Mouse (Mus musculus): Measurements from ENCODE around the gene Atg14.
"Not testable (repeated sequence)": the region's sequence is repeated elsewhere in the genome, so short reads cannot be mapped to it uniquely, and the experiment has no call there.

Gene Atg14

GRCm38 (mm10) chr14:47570549-47570948 lies at the start of gene Atg14:
Gene Atg14 (minus strand): TSS chr14:47570649.
- ATAC-seq (ENCODE audit: insufficient number of reproducible peaks, low FRiP score, low TSS enrichment) = not testable (repeated sequence)

- ATAC-seq (ENCODE audit: insufficient number of reproducible peaks, low FRiP score, low TSS enrichment) = no peak
These were observed 48.4 kb upstream of the Atg14 start for GRCm38 (mm10) chr14:47618891-47619290.

GRCm38 (mm10) chr14:47613254-47613653 lies 42.8 kb upstream of the Atg14 start:
- no peak for ATAC-seq (ENCODE audit: insufficient number of reproducible peaks, low FRiP score, low TSS enrichment)

- peak; percentile 66; the same call in 1 of the 2 replicates for ATAC-seq (ENCODE audit: insufficient number of reproducible peaks, low FRiP score, low TSS enrichment)
These were observed 27.5 kb upstream of the Atg14 start for GRCm38 (mm10) chr14:47597942-47598388.

- no peak for ATAC-seq (ENCODE audit: insufficient number of reproducible peaks, low FRiP score, low TSS enrichment)
These were observed 24.1 kb upstream of the Atg14 start for GRCm38 (mm10) chr14:47594426-47595103.

GRCm38 (mm10) chr14:47590391-47590975 lies 20.0 kb upstream of the Atg14 start:
- no peak for ATAC-seq (ENCODE audit: insufficient number of reproducible peaks, low FRiP score, low TSS enrichment)

GRCm38 (mm10) chr14:47589444-47589843 lies 19.0 kb upstream of the Atg14 start:
- ATAC-seq (ENCODE audit: insufficient number of reproducible peaks, low FRiP score, low TSS enrichment) = no peak

GRCm38 (mm10) chr14:47584346-47584745 lies 13.9 kb upstream of the Atg14 start:
- ATAC-seq (ENCODE audit: insufficient number of reproducible peaks, low FRiP score, low TSS enrichment) = no peak

GRCm38 (mm10) chr14:47581681-47582080 lies 11.2 kb upstream of the Atg14 start:
- no peak for ATAC-seq (ENCODE audit: insufficient number of reproducible peaks, low FRiP score, low TSS enrichment)

- no peak for ATAC-seq (ENCODE audit: insufficient number of reproducible peaks, low FRiP score, low TSS enrichment)
These were observed 10.8 kb upstream of the Atg14 start for GRCm38 (mm10) chr14:47581280-47581679.

- no peak for ATAC-seq (ENCODE audit: insufficient number of reproducible peaks, low FRiP score, low TSS enrichment)
These were observed 7.6 kb upstream of the Atg14 start for GRCm38 (mm10) chr14:47578086-47578485.

GRCm38 (mm10) chr14:47576687-47577086 lies 6.2 kb upstream of the Atg14 start:
- ATAC-seq (ENCODE audit: insufficient number of reproducible peaks, low FRiP score, low TSS enrichment) = no peak

GRCm38 (mm10) chr14:47574721-47575120 lies 4.3 kb upstream of the Atg14 start:
- no peak for ATAC-seq (ENCODE audit: insufficient number of reproducible peaks, low FRiP score, low TSS enrichment)

GRCm38 (mm10) chr14:47572707-47573106 lies 2.3 kb upstream of the Atg14 start:
- ATAC-seq (ENCODE audit: insufficient number of reproducible peaks, low FRiP score, low TSS enrichment) = no peak

- peak; percentile 99 for ATAC-seq (ENCODE audit: insufficient number of reproducible peaks, low FRiP score, low TSS enrichment)
These were observed 2.3 kb downstream of the Atg14 start for GRCm38 (mm10) chr14:47567962-47568652.

GRCm38 (mm10) chr14:47563106-47563505 lies 7.3 kb downstream of the Atg14 start:
- ATAC-seq (ENCODE audit: insufficient number of reproducible peaks, low FRiP score, low TSS enrichment) = no peak

- ATAC-seq (ENCODE audit: insufficient number of reproducible peaks, low FRiP score, low TSS enrichment) = no peak
These were observed 7.9 kb downstream of the Atg14 start for GRCm38 (mm10) chr14:47562530-47562929.

- ATAC-seq (ENCODE audit: insufficient number of reproducible peaks, low FRiP score, low TSS enrichment) = no peak
These were observed 9.7 kb downstream of the Atg14 start for GRCm38 (mm10) chr14:47560714-47561113.

GRCm38 (mm10) chr14:47555225-47555624 lies 15.2 kb downstream of the Atg14 start:
- no peak for ATAC-seq (ENCODE audit: insufficient number of reproducible peaks, low FRiP score, low TSS enrichment)

GRCm38 (mm10) chr14:47554236-47554635 lies 16.2 kb downstream of the Atg14 start:
- no peak for ATAC-seq (ENCODE audit: insufficient number of reproducible peaks, low FRiP score, low TSS enrichment)

GRCm38 (mm10) chr14:47553380-47553779 lies 17.1 kb downstream of the Atg14 start:
- no peak for ATAC-seq (ENCODE audit: insufficient number of reproducible peaks, low FRiP score, low TSS enrichment)
